Mouse (Mus musculus) heart, adult 18-20 months (tissue): Measurements from ENCODE around the gene Matn4. TPM values are rescaled to one million over a fixed set of nuclear protein-coding genes. Genes with fewer than 3 reads are reported as not detected.
A peak's percentile ranks its signal among the peaks of the same experiment; 100 is the strongest.

Experiments
- DNase-seq, 2 experiments: peaks; one replicate each; pipeline ENCODE4 v3.0.0; 2021 to 2022; ENCODE audit warnings: mixed read lengths in 1 of 2
- long read RNA-seq, 2 experiments: library from polyadenylated mRNA; stranded (forward); transcript quantifications; one replicate each; pipeline ENCODE4 v2.0.0; 2021
- total RNA-seq, 2 experiments: library from RNA; stranded (reverse); gene quantifications; 2 replicates each; pipeline ENCODE4 v1.2.3; 2021

The Matn4 gene
- total RNA-seq, result under 1 TPM; 0.36 to 0.45 TPM
- long read RNA-seq, experiment 1, result 0 reads
- long read RNA-seq, experiment 2, result 0 reads

DNA sequence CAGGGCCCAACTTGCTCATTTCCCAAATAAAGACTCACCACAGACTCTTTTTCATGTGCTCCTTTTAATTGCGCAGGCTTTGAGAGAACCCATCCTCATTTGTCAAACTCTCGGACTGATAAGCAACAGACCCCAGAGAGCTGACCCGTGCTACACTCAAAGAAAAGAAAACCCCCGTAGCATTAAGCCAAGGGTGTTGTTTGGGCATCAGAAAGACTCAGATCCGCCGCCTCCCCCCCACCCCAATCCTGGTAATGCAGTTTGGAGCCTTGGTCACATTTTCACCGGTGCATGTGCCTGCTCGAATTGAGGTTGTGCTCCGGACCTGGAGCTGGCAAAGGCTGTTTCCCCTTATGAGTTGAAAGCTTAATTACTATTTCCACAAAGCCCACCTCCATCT, at the start of gene Matn4:
Gene Matn4, minus strand, starts transcription at position 101 of the 400 bp plus-strand sequence.
- DNase-seq, result no peak

DNA sequence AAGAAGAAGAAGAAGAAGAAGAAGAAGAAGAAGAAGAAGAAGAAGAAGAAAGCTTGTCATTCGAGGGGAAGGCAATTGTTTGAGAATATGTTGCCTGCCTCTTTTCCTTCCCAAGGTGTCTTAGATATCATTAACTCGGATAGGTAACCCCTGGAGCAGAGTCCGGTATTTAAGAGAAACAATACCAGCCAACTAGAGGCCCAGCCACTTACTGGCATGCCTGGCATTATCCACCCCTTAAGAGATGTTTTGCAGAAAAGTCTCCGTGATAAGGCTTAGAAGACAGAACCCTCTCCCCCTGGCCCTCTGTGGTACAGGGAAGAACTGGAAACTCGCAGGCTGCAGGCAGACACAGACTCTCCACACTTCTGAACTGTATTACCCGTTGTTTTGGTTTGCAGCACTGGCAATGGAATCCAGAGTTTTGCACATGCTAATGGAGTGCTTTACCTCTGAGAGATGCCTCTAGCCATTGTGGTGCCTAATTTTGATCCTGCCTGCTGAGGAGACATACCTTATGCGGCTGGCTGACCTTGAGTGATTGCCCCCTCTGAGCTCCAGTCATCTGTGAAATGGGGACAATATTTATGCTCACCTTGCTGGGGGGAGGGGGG, 49.0 kb upstream of the Matn4 start:
- peak in 1 of 2 experiments; percentile 17 for DNase-seq

DNA sequence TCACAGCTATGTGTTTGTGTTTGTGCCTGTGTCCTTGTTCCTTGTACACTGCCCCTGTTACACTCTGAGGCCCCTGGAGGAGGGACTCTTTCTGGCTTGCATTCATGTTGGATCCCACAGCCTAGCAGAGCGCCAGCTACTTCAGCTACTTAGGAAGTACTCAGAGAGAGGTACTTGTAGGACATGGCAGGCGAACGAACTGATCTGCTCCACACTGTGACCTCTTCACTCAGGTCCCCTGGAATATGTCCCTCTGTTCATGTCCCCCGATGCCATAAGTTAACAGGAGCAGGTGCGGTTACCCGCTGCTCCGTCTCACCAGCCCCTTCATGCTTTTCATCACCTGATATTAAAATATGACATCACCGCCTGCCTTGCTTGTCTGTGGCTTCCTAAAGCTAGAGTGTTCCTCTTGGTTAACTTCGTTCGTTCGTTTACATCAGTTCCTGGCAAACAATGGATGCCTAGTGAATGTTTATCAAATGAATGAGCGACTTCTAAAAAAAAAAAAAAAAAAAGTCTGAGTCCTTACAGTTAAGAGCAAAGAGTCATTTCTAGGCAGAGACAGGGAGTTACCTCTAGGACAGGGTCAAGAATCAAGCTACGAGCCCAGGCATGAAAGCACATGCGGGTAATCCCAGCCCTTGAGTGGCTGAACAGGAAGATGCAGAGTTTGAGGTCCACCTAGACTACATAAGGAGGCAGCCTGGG, 48.2 kb upstream of the Matn4 start:
- DNase-seq, result peak; percentile 54 to 66

DNA sequence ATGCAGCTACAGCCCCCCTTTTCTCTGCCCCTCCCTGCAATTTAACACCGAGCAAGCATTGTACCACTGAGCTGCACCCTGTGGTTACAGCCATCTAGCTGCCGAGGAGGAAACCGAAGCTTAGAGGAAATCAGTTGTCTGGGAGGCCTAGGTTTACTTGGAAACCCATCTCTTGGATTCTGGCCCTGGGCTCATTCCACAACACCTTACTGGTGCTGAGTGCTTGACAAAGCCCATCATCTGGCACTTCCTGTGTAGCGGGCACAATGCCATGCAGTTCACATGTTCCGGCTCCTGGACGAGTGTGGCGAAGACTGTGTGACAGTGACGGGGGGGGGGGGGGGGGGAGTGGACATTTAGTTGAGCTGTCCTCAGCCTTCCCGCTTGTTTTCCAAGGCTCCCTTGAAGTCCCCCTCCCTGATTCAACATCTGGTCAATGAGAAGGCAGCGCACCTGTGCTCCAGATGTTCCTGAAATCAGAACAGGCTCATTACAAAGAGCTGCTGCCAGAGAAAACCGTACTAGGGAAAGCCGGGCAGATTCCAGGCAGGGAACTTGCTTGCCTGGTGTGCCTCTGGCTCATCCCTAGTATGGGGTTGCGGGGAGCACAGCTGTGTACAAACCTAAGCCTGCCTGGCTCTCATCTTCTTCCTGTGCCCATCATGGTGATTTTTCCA, 47.2 kb upstream of the Matn4 start:
- DNase-seq, result peak; percentile 72 to 85

DNA sequence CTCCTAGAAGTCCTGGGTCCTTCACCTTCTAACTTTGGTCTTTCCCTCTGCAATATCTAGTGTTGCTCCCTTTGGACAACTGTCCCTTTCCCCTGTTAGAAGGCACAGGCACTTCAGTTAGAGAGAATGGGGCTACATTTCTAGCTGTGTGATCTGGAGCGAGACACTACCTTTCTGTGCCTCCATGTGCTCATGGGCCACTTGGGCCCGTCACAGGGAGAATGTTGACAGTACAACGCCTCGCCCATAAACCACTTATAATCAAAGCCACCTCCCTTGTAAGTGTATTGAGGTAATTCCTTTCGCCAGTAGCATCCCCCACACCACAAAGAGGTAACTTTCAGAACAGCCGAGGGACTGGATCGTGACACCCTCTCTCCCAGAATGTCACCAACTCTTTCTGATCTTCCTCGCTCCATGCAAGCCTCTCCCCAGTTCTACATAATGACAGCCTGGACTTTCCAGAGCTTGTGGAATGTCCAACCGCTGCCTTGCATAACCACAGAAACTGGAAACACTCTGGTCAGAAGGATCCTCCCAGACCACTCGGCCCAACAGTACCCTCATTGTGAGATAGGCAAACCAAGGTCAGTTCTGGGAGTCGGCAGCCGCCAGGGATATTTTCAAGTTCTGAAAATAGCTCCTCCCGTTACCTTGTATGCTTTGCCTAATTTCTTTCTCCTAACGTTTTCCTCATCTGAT, 44.5 kb upstream of the Matn4 start:
- DNase-seq, result no peak

DNA sequence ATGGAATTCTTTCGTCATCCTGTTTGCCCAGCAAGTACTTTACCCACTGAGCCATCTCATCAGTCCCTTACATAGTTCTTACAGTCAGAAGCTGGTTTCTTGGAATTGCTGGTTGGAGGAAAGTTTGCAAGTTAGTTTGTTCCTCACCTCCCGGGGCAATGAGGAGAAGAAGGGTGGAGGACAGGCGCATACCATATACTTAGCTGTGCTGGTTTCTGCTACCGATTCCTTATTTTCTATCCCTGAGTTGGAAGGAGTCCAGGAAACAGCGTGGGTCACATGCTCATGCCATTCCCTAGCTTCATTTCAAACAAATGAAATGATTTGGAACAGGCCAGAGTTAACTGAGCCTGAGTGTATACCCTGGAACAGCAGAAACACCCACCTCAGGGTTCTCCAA, 44.0 kb upstream of the Matn4 start:
- DNase-seq, result no peak

DNA sequence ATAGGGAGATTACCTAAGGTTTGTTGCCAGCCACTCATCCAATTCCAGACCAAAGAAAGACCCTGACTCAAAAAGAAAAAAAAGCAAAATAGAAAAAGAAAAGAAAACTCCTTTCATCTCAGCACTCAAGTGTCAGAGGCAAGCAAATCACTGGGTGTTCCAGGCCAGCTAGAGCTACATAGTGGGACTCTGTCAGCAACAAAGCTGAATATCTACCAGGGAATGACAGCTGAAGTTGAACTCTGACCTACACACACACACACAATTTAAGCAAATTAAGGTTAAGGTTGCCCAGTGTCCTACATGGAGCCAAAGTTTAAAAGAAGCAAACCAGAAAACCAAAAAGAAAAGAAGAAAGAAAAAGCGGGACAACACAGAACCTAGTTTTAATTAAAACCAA, 43.2 kb upstream of the Matn4 start:
- DNase-seq, result no peak

DNA sequence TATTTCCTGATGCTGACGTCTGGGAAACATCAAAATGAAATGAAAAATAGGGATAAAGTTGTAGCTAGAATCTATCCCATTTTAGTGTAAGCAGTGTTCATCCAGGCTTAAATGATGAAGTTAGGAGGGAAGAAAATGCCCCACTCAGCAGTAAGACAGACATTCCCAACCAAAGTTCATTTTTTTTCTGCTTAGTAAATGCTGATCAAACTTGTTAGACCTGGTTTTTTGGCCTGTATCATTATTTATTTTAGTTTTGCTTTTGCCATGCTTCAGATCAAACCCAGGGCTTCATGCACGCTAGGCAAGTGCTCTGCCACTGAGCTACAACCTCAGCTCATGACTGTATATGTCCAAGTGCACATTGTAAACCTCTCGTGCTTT, 41.1 kb upstream of the Matn4 start:
- DNase-seq, result no peak

DNA sequence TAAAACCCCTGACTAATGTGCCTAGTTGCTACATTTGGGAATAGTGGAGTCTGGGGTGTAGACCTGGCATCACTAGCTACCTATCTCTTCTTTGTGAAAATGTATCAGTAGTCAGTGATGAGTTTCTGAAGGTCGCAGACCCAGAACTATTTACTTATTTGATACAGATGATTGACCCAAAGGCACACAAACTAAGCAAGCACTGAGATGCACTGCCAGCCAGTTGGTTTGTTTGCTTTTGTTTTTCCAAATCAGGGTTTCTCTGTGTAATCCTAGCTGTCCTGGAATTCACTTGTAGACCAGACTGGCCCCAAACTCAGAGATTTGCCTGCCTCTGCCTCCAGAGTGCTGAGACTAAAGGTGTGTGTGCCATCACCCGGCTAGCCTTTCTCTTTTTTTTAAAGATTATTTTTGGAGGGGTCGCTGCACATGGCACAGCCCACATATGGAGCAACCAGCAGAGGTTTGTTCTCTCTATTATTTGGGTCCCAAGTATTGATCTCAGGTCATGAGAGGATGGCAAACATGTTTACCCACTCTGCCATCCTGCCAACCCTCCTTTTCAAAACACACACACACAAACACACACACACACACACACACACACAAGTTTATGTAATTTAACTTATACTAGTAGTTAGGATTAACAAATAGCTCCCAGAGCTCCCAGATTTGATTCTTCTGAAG, 40.6 kb upstream of the Matn4 start:
- no peak for DNase-seq

DNA sequence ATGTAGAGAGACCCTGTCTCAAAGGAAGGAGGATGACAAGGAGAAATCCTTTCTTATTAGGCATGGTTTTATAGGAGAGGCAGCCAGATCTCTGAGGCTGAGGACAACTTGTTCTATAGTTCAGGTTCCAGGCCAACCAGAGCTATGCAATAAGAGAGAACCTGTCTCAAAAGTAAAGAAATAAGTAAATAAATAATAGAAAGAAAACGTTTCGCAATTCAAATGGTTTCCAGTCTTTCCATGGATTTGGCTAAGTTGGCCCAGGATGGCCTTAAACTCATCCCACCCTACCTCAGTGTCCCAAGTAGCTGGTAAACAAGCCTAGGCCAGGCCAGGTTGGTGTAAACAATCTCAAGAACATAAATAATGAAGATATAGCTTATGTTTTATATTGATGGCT, 39.7 kb upstream of the Matn4 start:
- no peak for DNase-seq

DNA sequence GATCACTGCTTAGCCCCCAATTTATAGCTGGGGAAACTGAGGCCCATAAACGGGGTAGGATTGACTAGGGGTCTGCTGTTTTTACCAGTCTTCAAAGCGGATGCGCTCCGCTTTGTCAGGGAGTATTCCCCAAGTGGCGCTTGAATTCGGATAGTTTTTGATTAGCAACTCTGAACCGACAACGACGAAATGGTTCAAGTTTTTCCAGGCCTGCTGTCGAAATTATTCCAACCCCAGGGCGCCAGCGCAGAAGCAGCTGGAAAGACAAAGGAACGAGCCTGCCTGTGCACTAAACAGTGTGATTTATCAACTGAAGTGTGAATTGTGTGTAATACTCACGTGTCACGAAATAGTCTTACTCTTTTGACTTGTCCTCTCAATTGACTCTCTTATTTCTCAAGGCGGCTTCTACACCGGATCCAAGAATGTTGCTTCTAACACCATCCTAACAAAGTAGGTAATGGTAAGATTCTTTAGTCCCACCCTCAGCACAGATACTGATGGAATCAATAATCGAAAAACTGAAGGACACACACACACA, 38.6 kb upstream of the Matn4 start, which contains the start of gene Sdc4:
Gene Sdc4, minus strand, starts transcription at position 428 of the 541 bp plus-strand sequence.
- peak in 1 of 2 experiments; percentile 40 for DNase-seq

DNA sequence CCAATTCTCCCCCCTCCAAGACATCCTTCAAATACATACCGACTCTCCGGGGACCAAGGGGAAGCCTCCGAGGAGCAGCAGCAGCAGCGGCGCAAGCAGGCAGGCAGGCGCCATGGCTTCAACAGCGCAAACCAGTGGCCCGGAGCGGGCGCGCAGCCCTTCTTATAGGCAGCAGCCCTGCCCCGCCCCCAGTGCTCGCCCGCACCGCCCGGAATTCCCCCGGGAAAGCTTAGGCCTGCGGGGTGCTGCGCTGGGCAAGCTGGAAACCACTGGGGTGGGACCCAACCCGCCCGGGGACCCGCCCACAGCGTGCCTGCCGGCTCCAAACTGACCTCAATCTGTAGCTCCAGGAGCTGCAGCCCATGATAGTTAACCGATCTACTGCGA, 38.1 kb upstream of the Matn4 start:
- DNase-seq, result peak; percentile 90 to 92

DNA sequence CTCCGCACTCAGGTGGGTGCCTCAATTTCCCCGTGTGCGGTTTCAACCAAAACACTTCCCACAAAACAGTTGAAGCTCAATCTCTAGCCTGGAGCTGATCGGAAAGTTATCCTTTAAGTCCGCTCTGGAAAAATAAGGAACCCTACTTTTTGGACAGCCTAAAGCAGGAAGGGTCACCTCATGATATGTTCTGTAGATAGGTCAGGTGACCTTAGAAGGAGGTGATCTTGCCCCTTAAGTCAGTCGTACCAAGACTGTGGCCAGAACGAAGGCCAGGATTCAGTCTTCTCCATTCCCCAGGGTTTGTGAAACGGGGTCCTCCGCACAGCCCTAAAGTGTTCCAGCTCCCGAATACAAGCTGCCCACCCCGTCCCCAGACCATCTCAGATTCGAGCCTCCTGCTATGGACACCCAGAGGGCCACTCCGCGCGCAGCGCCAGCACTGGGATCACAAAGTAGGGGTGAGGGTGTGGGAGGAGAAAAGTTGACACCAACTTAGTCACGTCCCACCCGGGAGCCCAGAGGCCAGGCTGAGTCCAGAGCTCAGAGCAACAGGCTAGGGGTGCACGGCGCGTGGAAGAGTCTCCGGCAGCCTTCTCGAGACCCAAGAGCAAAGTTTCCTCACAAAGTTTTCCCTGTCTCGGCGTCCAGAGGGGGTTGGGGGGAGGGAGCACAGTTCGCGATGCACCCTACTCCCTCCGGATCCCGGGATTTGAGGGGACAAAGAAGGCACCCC, 37.5 kb upstream of the Matn4 start:
- peak; percentile 60 to 76 for DNase-seq

DNA sequence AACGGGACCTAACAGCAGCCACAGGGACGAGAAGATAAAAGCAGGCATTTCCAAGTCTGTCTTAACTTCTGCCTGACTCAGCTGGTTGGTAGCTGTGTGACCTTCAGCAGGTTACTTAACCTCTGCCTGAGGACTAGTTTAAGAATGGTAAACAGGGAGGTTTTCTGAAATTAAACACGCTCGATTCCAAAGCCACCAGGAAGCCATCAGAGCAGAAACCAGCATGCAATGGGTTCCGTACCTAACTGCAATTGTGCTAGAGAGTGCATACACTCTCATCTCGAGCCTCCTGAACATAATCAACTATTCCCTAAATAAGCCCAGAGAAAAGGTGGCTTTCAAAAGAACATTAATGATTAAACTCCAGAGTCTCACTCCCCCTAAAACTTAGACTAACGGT, 36.8 kb upstream of the Matn4 start:
- no peak for DNase-seq

DNA sequence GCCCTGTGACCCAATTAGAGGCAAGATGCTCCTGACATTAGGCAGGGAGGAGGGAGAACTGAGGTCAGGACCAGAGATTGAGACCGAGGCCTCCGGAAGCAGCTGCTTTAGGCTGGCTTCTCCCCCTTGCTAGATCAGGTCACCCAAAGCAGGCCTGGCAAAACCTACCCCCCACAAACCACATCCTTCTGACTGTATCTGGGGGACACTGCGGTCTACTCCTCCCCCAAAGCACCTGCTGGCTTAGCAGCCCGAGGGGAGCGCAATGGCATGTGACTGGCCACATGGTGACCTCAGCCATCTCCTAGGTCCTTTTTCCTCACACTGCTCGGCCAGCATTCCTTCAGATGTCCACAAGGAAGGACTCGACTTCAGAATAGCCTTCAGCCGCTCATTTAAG, 36.2 kb upstream of the Matn4 start:
- peak in 1 of 2 experiments; percentile 47 for DNase-seq

DNA sequence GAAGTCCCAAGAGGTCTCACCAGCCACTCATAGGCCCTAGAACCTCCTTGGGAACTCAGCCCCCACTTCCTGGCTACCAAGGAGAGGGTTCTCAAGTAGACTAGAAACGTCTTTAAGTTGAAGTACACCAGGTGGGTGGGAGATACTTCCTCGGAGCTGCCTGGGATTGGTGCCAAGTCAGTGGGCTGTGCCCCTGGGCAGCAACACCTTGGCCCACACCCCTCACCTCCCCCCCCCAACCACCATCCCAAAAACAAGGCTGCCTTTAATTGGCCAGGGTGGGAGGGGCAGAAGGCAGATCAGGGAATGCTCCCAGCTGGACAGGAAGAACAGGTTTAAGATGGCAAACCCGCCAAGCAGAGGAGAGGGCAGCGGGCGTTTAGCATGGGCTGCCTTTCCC, 35.4 kb upstream of the Matn4 start:
- no peak for DNase-seq

DNA sequence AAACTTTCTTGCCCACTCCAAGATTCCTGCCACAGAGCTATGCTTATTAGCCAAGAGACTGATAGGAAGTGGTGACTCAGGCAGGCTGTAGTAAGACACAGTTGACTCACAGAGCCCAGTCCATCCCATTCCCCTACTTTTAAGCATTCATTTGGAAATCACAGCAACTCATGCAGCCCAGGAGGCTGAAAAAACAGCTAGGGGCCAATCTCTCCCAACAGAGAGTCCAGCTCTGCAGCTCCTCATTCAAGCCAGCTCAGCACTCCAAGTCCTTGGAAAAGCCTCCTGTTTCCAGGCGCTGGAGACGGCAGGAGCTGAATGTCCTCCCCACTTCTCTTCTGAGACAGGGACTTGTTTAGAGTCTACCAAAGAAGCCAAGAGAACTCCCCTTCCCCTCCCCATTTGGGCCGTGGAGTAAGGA, 34.1 kb upstream of the Matn4 start:
- peak; percentile 50 to 63 for DNase-seq

DNA sequence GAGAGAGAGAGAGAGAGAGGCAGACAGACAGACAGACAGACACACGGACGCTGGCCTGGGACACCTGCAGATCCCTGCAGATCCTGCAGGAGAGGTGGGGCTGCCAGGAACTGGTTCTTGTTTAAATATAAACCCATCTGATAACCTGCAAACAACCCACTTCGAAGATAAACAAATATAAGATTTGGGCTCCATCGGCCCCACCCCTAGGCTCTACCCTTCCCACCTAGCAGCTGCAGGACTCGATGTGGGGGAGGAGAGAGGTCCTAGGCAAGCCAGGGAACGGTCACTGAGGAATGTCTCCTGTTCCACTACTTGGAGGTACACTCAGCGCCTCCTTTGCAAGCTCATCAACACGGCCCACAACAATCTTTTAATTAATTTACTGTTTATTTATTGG, 33.3 kb upstream of the Matn4 start:
- DNase-seq, result no peak

DNA sequence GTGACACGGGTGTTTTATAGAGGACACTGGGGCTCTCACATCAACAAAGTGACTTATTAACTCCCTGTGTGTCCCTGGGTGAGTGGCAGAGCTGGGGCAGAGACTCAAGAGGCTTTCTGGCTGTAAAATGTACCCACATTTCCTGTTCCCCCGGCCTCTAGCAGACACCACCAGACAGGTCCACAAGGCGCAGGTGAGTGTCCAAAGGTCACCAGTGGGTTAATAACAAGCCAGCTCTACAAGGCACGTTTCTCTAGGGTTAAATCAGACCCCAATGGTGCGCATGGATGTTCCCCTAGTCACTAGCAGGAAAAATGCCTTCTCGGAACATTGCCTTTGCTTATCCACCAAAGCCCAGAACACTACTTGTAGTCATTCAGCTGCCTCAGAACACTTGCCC, 32.8 kb upstream of the Matn4 start:
- no peak for DNase-seq

DNA sequence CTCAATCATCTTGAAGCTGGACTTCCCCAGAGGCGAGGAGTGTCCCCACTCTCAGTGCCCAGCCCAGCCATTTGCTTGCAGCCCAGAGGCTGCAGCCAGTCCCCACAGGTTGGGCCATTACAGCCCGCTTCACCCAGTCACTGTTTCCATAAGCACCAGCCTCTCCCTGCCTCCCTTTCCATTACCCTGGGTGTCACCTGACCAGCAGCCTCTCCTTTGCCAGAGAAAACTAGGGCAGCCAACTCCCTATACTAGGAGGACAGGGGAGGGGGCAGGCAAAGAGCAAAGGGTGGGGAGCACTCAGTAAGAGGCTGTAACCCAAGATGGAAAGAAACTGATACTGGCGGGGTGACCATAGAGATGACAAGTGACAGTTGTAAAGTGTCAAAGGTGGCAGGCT, 32.0 kb upstream of the Matn4 start:
- peak; percentile 51 to 61 for DNase-seq
